Mouse (Mus musculus): ENCODE measurements around the gene Dclre1b.

GRCm38 (mm10) chr3:103835951-103836310 is 26.7 kb upstream of the Dclre1b start:
- TF ChIP-seq POLR2A (IDR thresholded peaks at IDR 0.05; ENCODE audit: low read depth, low read length) (no peak), CTCF (IDR thresholded peaks at IDR 0.05; ENCODE audit: borderline replicate concordance, insufficient read depth, low read length) (no peak)
